Mouse (Mus musculus): Measurements from ENCODE around the gene Cox10. TPM values are rescaled to one million over a fixed set of nuclear protein-coding genes. Genes with fewer than 3 reads are reported as not detected.

Cox10 gene
- polyA plus RNA-seq, 1 experiment from 2014 or later: 30.1 TPM

DNA sequence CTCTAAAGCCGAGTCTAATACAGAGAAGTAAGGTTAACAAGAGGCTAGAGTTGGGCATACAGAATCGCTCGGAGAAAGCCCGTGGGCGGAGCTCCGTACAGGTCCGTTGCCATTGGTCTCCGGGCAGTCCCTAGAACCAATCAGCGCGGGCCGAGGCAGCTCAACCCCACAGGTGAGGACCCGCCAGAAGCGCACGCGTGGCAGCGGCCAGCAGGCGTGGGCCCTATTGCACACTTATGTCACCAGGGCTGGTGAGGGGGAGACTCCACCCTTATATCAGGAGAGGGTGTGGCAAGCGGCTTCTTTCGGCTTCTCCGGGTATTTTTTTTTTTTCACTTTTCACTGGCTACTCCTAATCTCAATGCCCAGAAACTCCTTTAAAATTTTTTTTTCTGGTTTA is 164.9 kb downstream of the Cox10 start:
- H3K4me2 ChIP-seq (ENCODE audit: low read depth, low read length): peak overlapping the region; percentile 55
- H3K9me3 ChIP-seq (replicated peaks; ENCODE audit: control insufficient read depth, low read length): no peaks in the 10 kb centered on the region
- no peak overlapping the region for H3K27ac ChIP-seq (replicated peaks; ENCODE audit: low read depth, low read length)
- ATAC-seq (replicated peaks; ENCODE audit: insufficient number of reproducible peaks, low FRiP score, low TSS enrichment, low read depth): peak; percentile 87
- no peak overlapping the region for H3K9ac ChIP-seq (replicated peaks; ENCODE audit: low read length)
- 2% methylated on average over 20 of the region's 20 CpGs for WGBS
- H3K4me1 ChIP-seq (ENCODE audit: control insufficient read depth, insufficient read depth, low read length): peaks cover 5% of the 10 kb centered on the region
- H3K27me3 ChIP-seq (ENCODE audit: control insufficient read depth, insufficient read depth, low read length): 0 out of 2 replicates have a peak, but pooled peaks cover 2% of the 10 kb centered on the region
- H3K4me3 ChIP-seq (ENCODE audit: low read depth, low read length): peak overlapping the region; percentile 21
- H3K36me3 ChIP-seq (replicated peaks; ENCODE audit: control insufficient read depth, insufficient read depth, low read depth, low read length): no peaks in the 10 kb centered on the region
- peak; percentile 82 for DNase-seq (ENCODE audit: low spot score)

DNA sequence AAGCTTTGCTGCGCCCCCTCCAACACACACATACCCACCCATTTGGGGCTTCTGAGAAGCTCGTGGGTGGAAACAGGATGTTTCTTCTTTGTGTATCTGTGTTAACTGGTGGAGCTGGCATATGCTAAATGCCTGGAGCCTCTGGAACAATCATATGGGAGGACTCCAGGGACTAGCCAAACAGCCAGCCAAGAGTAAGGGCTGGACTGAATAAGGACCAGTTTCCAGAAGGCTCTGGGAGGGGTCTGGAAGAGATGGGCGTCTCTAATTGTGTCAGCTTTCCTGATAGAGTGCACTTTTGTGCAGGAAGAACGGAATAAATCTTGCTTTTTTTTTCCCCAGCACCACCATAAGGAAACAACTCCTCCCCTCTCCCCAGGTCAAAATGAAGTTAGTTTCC is 165.3 kb downstream of the Cox10 start:
- Histone ChIP-seq H3K4me2 (ENCODE audit: low read depth, low read length) (peak overlapping the region; percentile 55), H3K27ac (replicated peaks; ENCODE audit: low read depth, low read length) (no peak overlapping the region), H3K4me3 (ENCODE audit: low read depth, low read length) (peak overlapping the region; percentile 21), H3K9ac (replicated peaks; ENCODE audit: low read length) (no peak overlapping the region), H3K27me3 (ENCODE audit: control insufficient read depth, insufficient read depth, low read length) (no peaks in the 10 kb centered on the region), H3K4me1 (ENCODE audit: control insufficient read depth, insufficient read depth, low read length) (peaks cover 2% of the 10 kb centered on the region), H3K9me3 (replicated peaks; ENCODE audit: control insufficient read depth, low read length) (no peaks in the 10 kb centered on the region), H3K36me3 (replicated peaks; ENCODE audit: control insufficient read depth, insufficient read depth, low read depth, low read length) (no peaks in the 10 kb centered on the region)
- ATAC-seq (replicated peaks; ENCODE audit: insufficient number of reproducible peaks, low FRiP score, low TSS enrichment, low read depth) (peak; percentile 54; the same call in 1 of the 2 replicates), DNase-seq (ENCODE audit: low spot score) (no peak)
- 33% methylated on average over 4 of the region's 4 CpGs for WGBS

Other genes with a start within 250 kb of the Cox10 start
- gene Hs3st3b1, start 157.2 kb downstream of the Cox10 start, polyA plus RNA-seq (2014; fragmentation: Nextera tagmentation; extraction: Ambion mirVana): 14.7 and 15.2 TPM in 2 replicates

Measured in embryonic facial prominence, embryonic 11.5 days (tissue).